Mouse (Mus musculus): ENCODE results near the gene Actr10. TPM values are rescaled to one million over a fixed set of nuclear protein-coding genes. Genes with fewer than 3 reads are reported as not detected.

Actr10 gene
- total and polyA plus RNA-seq, 2 experiments from 2014 or later: 119 to 232 TPM

DNA sequence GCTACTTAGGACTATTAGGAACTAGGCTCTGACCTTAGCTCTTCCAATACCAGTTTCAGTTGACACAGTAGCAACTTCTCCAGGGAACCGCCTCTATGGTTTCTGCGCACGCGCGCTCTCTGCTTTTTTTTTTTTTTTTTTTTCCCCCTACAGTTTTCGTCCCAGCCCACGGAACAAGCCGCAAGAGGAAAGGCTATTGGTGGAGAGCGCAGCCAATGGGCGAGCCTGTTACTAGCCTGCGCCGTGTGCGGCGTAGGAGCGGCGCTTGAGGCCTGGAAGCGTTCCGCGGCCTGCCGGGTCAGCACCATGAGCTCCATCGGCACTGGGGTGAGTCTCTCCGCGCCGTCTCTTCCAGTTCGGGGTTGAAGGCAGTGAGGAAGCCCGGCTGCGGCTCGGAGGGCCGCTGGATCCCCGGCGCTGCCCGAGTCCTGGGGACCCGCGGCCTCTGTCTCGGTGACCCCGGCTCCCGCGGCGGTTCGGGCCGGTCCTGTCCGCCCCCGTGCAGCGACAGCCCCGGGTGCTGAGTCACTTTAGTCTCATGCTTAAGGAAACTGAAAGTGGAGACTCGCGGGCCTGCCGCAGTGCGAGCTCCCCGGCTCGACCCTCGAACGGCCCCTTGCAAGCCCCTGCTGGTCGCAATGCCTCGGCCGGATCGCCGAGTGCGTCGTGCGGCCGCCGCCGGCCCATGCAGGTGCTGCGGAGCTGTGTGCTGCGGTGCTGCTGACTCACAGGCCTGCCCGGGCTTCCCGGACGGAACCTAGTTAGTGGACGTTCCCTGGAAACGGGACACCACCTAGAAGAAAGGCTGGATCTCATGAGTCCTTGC lies 37.0 kb downstream of the Actr10 start, which contains the start of gene Psma3:
Gene Psma3 (plus strand): TSS at position 181 of the 826 bp plus-strand sequence.
- H3K36me3 ChIP-seq (replicated peaks; ENCODE audit: control insufficient read depth, insufficient read depth, low read length): peaks cover 11% of the 10 kb centered on the region; the same call in 1 of the 2 replicates
- DNase-seq (ENCODE audit: low spot score) (peak; percentile 97), ATAC-seq (ENCODE audit: insufficient read depth, low read depth) (peak; percentile 99)
- no peaks in the 10 kb centered on the region for H3K27me3 ChIP-seq (ENCODE audit: control insufficient read depth, insufficient read depth, low read length)
- TF ChIP-seq CTCF (IDR thresholded peaks at IDR 0.05; ENCODE audit: low read depth) (peak; percentile 15; the same call in 1 of the 2 replicates), EP300 (IDR thresholded peaks at IDR 0.05; ENCODE audit: low read depth) (0 out of 2 replicates have a peak, but pooled peaks have one; percentile 34)
- peaks cover 8% of the 10 kb centered on the region; the same call in 1 of the 2 replicates for H3K4me1 ChIP-seq (ENCODE audit: control insufficient read depth, insufficient read depth)
- peak within 1 kb of the TSS; percentile 98 for H3K27ac ChIP-seq (ENCODE audit: low read depth)
- H3K9ac ChIP-seq (replicated peaks; ENCODE audit: low read depth, low read length): peak within 1 kb of the TSS; percentile 86
- peak within 1 kb of the TSS; percentile 74 for H3K4me2 ChIP-seq (ENCODE audit: low read depth, low read length)
- peak within 1 kb of the TSS; percentile 83 for H3K4me3 ChIP-seq (ENCODE audit: low read depth, low read length)
- 0% methylated on average over 71 of the region's 71 CpGs for WGBS
- no peaks in the 10 kb centered on the region for H3K9me3 ChIP-seq (replicated peaks; ENCODE audit: control insufficient read depth, low read length)

DNA sequence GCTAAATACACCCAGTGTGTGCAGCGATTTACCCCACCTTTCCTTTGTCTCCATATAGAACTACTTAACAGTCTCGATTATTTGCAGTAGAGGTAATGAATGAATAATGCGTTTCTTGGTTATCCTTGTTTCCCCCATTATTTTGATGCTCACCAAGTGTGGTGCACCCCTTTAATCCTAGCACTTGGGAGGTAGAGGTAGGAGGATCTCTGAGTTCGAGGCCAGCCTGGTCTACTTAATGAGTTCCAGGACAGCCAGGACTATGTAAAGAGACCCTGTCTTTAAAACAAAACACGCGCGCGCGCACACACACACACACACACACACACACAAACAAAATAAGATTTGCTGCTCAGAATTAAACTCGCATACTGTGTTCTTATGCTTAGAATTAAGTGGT lies 37.7 kb downstream of the Actr10 start:
- Histone ChIP-seq H3K9ac (replicated peaks; ENCODE audit: low read depth, low read length) (peak overlapping the region; percentile 86), H3K27ac (ENCODE audit: low read depth) (peak overlapping the region; percentile 98), H3K9me3 (replicated peaks; ENCODE audit: control insufficient read depth, low read length) (no peaks in the 10 kb centered on the region), H3K27me3 (ENCODE audit: control insufficient read depth, insufficient read depth, low read length) (no peaks in the 10 kb centered on the region), H3K4me2 (ENCODE audit: low read depth, low read length) (peak overlapping the region; percentile 74), H3K4me1 (ENCODE audit: control insufficient read depth, insufficient read depth) (peaks cover 8% of the 10 kb centered on the region; the same call in 1 of the 2 replicates), H3K36me3 (replicated peaks; ENCODE audit: control insufficient read depth, insufficient read depth, low read length) (peaks cover 17% of the 10 kb centered on the region; the same call in 1 of the 2 replicates), H3K4me3 (ENCODE audit: low read depth, low read length) (peak overlapping the region; percentile 83)
- no peak for TF ChIP-seq CTCF (IDR thresholded peaks at IDR 0.05; ENCODE audit: low read depth)
- TF ChIP-seq EP300 (IDR thresholded peaks at IDR 0.05; ENCODE audit: low read depth): no peak
- ATAC-seq (ENCODE audit: insufficient read depth, low read depth) (no peak), DNase-seq (ENCODE audit: low spot score) (no peak)
- WGBS: 12% methylated on average over 10 of the region's 10 CpGs

GRCm38 (mm10) chr12:70975891-70976290 lies 38.2 kb downstream of the Actr10 start:
- peaks cover 8% of the 10 kb centered on the region; the same call in 1 of the 2 replicates for H3K4me1 ChIP-seq (ENCODE audit: control insufficient read depth, insufficient read depth)
- H3K4me2 ChIP-seq (ENCODE audit: low read depth, low read length): peak overlapping the region; percentile 74
- peaks cover 17% of the 10 kb centered on the region; the same call in 1 of the 2 replicates for H3K36me3 ChIP-seq (replicated peaks; ENCODE audit: control insufficient read depth, insufficient read depth, low read length)
- no peak for ATAC-seq (ENCODE audit: insufficient read depth, low read depth)
- H3K9ac ChIP-seq (replicated peaks; ENCODE audit: low read depth, low read length): peak overlapping the region; percentile 86
- WGBS: 45% methylated on average over 3 of the region's 3 CpGs
- no peak overlapping the region for H3K27ac ChIP-seq (ENCODE audit: low read depth)
- no peaks in the 10 kb centered on the region for H3K27me3 ChIP-seq (ENCODE audit: control insufficient read depth, insufficient read depth, low read length)
- no peaks in the 10 kb centered on the region for H3K9me3 ChIP-seq (replicated peaks; ENCODE audit: control insufficient read depth, low read length)
- no peak for DNase-seq (ENCODE audit: low spot score)
- TF ChIP-seq CTCF (IDR thresholded peaks at IDR 0.05; ENCODE audit: low read depth) (no peak), EP300 (IDR thresholded peaks at IDR 0.05; ENCODE audit: low read depth) (no peak)
- H3K4me3 ChIP-seq (ENCODE audit: low read depth, low read length): peak overlapping the region; percentile 83

DNA sequence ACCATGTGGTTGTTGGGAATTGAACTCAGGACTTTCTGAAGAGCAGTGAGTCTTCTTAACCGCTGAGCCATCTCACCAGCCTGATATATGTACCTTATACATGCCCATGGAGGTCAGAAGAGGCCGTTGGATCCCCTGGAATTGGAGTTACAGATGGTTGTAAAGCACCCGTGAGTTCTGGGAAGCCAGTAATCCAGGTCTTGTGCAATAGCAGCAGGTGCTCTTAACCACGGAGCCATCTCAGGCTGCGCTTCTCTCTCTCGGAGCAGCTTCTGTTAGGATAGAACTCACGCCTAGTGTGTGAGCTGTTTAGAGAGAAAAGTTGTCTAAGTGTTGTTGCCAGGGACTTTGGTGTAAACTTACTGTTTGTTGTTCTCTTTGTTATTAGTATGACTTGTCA lies 40.7 kb downstream of the Actr10 start:
- H3K27me3 ChIP-seq (ENCODE audit: control insufficient read depth, insufficient read depth, low read length): no peaks in the 10 kb centered on the region
- no peak for TF ChIP-seq EP300 (IDR thresholded peaks at IDR 0.05; ENCODE audit: low read depth)
- TF ChIP-seq CTCF (IDR thresholded peaks at IDR 0.05; ENCODE audit: low read depth): no peak
- no peak overlapping the region for H3K4me3 ChIP-seq (ENCODE audit: low read depth, low read length)
- no peak overlapping the region for H3K9ac ChIP-seq (replicated peaks; ENCODE audit: low read depth, low read length)
- H3K4me1 ChIP-seq (ENCODE audit: control insufficient read depth, insufficient read depth): peaks cover 8% of the 10 kb centered on the region; the same call in 1 of the 2 replicates
- 87% methylated on average over 7 of the region's 7 CpGs for WGBS
- no peaks in the 10 kb centered on the region for H3K9me3 ChIP-seq (replicated peaks; ENCODE audit: control insufficient read depth, low read length)
- H3K27ac ChIP-seq (ENCODE audit: low read depth): no peak overlapping the region
- ATAC-seq (ENCODE audit: insufficient read depth, low read depth) (no peak), DNase-seq (ENCODE audit: low spot score) (no peak)
- H3K4me2 ChIP-seq (ENCODE audit: low read depth, low read length): no peak overlapping the region
- H3K36me3 ChIP-seq (replicated peaks; ENCODE audit: control insufficient read depth, insufficient read depth, low read length): peaks cover 25% of the 10 kb centered on the region; the same call in 1 of the 2 replicates

- Histone ChIP-seq H3K27ac (ENCODE audit: low read depth) (no peak overlapping the region), H3K4me2 (ENCODE audit: low read depth, low read length) (no peak overlapping the region), H3K9ac (replicated peaks; ENCODE audit: low read depth, low read length) (no peak overlapping the region), H3K27me3 (ENCODE audit: control insufficient read depth, insufficient read depth, low read length) (no peaks in the 10 kb centered on the region), H3K4me1 (ENCODE audit: control insufficient read depth, insufficient read depth) (no peaks in the 10 kb centered on the region), H3K9me3 (replicated peaks; ENCODE audit: control insufficient read depth, low read length) (no peaks in the 10 kb centered on the region), H3K4me3 (ENCODE audit: low read depth, low read length) (no peak overlapping the region), H3K36me3 (replicated peaks; ENCODE audit: control insufficient read depth, insufficient read depth, low read length) (peaks cover 75% of the 10 kb centered on the region)
- DNase-seq (ENCODE audit: low spot score): no peak
- no peak for ATAC-seq (ENCODE audit: insufficient read depth, low read depth)
- 85% methylated on average over 7 of the region's 7 CpGs for WGBS
- TF ChIP-seq CTCF (IDR thresholded peaks at IDR 0.05; ENCODE audit: low read depth) (no peak), EP300 (IDR thresholded peaks at IDR 0.05; ENCODE audit: low read depth) (no peak)
Measured at GRCm38 (mm10) chr12:70984855-70985550, 47.3 kb downstream of the Actr10 start.
